Mouse (Mus musculus) urinary bladder, postnatal 10 days (tissue): ENCODE measurements around the gene Atg9b.
"Not testable (repeated sequence)": the region's sequence is repeated elsewhere in the genome, so short reads cannot be mapped to it uniquely, and the experiment has no call there.

Experiments
- DNase-seq: peaks from one replicate; pipeline ENCODE4 v3.0.0; 2022; ENCODE audit warnings: low spot score

Atg9b gene

DNA sequence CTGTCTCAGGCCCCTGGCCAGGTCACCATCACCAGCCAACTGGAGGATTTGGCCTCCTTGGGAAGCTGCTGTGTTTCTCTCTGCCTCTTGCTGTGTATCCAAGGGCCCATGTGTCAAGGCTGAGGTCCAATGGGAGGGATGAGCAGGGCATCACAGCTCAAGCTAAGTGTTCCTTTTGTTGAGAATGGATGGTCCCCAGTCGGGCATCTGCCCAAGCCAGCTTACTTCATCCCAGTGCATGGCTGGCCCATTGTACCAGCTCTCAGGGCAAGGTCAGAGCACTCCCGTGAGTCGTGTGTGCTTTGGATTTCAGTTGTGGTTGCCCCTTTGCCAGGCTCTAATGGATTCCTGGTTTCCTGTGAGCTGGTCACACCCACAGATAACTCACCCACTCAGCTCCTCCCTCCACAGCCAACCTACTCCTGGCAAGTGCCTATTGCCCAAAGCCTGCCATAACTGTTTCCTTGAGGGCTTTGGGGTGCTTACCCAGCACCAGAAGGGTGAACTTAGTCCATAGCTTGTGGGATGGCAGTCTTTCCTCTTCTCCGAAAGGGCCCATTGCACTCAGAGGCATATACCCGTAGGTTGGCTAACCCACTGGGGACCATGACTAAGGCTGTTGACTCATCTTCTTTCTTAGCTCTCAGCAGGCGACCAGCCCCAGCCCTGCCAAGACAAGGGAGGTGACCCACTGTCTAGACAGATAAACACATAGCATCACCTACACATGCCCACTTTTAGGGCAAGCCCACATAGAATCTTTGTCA is 12.8 kb upstream of the Atg9b start:
- DNase-seq = no peak

DNA sequence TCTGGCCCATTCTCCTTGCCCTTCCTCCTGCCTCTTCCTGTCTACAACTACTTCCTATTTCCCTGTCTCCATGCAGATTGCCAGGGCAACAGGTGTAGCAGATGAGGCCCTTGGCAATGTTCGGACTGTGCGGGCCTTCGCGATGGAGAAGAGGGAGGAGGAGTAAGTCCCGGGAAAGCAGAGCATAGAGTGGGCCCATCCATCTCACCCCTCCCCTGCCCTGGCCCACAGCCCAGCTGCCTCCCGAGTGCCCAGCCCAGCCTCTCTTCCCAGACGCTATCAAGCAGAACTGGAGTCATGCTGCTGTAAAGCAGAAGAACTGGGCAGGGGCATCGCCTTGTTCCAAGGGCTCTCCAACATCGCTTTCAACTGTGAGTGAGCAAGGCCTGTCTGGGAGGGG is 10.0 kb upstream of the Atg9b start:
- no peak for DNase-seq

DNA sequence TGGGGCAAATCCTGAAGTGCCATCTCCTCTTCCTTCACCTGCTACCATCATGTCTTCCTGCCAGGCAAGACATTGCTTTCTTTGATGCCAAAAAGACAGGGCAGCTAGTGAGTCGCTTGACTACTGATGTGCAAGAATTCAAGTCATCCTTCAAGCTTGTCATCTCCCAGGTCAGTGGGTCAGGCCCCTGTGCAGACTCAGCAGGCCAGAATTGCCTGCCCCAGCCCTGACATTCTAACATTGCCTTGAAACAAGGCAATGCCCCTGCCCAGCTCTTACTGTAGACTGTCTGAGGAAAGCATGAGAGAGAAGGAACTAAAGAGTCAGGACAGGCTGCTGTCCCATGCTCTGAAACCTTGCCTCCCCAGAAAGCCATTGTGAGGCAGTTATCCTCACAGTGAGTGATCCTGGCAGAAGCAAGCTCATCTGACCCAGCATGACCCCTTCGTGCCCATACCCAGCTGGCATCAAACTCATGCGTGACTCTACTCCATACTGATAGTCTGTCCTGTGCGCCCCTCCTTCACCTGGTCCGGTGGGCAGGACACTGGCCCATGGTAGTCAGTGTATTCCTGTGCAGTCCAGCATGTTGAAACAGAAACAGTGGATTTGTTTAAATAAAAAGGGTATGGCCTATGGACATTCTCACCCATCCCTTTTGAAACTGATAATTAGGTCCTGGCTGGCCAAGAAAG is 9.1 kb upstream of the Atg9b start:
- no peak for DNase-seq

DNA sequence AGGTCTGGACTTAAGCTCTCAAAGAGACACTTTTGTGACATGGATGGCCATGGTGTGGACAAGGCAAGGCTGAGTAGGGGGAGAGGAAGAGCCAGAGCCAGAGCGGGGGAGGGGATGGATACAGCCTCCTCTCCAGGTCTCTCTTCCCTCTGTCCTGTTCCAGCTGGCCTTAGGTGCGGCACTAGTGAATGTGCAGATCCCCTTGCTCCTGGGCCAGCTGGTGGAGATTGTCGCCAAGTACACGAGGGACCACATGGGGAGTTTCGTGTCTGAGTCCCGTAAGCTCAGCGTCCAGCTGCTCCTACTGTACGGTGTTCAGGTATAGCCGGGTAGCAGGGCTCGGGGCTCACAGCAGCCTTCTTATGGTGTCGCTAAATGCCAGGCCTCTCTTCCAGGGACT is 8.4 kb upstream of the Atg9b start:
- no peak for DNase-seq

DNA sequence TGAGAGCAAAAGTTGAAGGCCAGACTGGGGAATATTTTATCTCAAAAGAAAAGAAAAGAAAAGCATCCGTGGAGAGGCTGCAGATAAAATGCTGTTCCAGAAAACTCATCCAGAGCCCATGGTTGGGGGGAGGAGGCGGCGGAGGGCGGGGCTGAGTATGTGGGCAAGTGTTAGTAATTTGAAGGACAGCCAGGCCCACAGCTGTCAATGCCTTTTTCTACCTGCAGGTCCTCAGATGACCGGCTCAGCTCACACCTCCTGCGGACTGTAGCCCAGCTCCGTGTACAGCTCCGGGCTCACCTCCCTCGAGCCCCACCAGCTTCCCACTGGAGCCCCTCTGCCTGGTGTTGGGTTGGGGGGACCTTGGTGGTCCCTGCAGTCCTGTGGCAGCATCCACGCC is 7.7 kb upstream of the Atg9b start:
- DNase-seq = no peak

DNA sequence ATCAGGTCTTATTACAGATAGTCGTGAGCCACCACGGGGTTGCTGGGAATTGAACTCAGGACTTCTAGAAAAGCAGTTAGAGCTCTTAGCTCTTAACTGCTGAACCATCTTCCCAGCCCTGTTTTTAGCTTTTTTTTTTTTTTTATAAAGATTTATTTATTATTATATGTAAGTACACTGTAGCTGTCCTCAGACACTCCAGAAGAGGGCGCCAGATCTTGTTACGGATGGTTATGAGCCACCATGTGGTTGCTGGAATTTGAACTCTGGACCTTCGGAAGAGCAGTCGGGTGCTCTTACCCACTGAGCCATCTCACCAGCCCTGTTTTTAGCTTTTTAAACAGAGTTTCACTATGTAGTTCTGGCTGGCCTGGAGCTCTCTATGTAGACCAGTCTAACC is 4.3 kb upstream of the Atg9b start:
- not testable (repeated sequence) for DNase-seq

DNA sequence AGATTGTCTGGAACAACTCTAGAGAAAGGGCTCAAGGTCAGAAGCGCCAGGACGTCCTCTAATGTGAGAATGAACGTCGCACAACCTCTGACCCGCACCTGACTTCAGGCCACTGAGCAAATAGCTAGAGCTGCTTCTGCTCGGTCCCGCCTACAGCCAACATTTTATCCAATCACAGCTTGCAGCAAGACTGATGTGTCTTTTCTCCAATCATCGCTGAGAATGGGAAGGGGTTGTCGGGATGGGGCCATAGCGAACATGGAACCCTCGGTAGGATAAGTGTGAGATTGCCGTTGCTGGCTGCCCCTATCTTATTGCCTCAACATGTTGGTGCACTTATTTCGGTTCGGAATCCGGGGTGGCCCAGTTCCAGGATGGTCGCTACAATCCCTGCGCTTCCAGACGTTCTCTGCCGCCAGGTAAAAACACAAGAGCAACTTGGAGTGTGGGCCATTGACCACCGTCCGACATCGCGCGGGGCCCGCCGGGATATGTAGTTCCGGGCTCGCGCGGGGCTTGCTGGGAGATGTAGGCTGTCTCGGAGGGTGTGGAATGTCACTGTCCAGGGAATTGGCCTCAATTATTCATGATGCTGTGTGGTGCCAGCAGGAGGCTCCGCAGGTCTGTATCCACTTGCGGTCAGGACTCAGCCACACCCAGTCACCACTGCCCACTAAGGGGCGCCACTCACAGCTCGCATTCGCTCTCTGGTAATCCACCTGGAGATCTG is 2.4 kb upstream of the Atg9b start:
- peak; percentile 69 for DNase-seq

DNA sequence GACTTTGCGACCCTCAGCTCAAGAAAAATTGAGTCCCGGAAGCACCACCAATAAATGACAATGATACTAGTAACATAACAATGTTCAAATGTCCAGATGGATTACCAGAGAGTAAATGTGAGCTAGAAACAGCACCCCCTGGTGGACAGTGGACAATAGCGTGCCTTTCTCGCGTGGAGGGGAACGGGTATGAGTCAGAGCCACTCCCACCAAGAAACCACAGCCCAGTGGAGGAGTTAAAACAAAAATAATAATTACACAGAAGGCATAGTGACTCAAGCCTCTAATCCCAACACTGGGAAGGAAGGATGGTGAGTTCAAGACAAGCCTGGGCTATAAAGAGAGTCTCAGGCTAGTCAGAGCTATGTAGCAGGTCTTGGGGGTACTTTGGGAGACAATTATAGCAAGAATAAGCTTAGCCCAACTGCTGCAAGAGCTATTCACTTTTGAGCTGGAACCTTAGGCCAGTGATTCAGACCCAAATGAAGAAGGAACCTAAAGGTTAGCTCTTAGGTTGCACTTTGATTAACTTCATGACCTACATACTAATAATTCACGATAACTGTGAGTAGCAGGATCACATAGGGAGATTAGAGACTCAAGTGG is 1.6 kb upstream of the Atg9b start, which contains the start of gene Abcb8:
Gene Abcb8, plus strand, starts transcription at position 272 of the 606 bp plus-strand sequence.
- DNase-seq = no peak

DNA sequence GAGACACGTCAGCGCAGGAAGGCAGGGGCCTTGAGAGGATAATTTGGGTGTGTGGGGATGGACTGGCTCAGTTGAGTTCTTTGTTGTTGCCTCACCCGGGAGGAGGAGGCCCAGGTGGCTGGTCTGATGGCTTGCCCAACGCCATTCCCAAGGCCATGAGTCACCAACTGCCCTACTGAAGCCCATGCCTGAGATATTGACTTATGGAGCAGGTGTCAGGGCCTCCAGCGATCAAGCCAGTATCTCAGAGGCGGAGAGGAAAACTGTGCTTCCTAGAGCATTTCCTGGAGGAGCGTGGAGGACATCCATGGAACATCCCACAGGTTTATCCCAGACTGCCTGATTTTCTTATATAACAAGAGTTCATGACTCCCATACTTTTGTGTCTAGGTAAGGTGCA is 781 bp upstream of the Atg9b start:
- no peak for DNase-seq

DNA sequence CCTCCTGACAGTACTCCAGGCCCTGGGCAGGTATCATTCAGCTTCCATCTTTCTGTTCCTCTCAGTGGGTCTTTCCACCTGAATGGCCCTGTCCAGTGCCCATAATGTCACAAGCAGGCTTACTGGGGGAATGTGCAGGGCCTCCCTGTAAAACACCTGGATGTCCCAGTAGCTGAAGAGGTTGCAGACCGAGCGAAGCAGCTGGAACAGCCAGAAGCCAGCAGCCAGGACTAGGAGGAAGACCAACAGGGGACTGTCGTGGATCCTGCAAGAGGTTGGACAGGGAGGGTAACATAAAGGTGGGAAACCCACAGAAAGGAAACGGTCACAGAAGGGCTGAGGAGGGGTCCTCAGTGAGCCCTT is 2.3 kb downstream of the Atg9b start:
- DNase-seq = no peak

DNA sequence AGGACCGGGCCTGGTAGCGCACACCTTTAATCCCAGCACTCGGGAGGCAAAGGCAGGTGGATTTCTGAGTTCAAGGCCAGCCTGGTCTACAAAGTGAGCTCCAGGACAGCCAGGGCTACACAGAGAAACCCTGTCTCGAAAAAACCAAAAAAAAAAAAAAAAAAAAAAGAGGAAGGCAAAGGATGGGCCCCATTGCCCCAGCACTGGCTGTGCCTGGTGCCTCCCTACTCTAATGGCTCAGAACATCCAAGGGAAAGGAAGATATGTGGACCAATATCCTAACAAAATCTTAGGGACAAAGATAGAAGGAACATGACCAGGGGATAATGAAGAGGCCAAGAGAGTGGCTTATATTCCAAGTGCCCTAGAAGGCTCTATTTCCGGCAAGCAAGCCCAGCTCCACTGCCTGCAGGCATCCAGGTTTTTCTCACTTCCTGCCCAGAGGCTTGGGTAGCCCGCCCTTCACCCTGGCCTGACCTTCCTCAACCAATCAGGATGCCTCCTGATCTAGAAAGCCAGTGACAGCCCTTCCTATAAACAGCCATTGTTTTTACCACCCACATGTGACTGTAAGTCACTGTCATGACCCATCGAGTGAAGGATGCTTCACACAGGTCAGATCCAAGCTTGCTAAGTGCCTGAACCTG is 2.8 kb downstream of the Atg9b start:
- DNase-seq = no peak

DNA sequence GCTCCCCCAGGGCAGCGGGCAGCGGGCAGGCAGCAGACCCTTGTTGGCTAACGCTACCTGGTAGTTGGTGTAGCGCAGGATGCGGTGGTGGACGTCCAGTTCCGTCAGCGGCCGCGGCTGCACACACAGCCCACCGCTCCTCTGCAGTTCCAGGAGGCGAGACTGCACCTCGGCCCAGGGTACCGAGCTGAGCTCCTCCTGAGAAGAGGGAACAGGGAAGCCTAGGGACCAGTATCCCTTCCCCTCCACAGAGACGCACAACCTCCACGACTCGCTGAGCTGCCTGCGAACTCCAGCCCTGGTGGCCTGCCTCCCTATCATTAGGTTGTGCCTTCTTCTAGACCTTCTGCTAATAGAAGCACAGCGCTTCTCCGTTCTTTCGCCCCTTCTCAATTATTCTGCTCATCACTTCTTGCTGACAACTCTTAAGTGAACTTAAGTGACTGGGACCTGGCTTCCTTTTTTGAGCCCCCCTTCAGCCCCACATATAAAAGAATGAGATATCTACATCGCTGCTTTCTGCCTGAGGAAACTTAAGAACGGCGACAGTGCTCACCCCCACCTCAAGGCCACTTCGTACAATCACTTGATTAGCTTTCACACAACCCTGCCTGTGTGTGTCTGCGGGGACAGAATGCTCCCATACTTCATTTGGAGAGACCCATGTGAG is 3.6 kb downstream of the Atg9b start:
- DNase-seq = no peak

DNA sequence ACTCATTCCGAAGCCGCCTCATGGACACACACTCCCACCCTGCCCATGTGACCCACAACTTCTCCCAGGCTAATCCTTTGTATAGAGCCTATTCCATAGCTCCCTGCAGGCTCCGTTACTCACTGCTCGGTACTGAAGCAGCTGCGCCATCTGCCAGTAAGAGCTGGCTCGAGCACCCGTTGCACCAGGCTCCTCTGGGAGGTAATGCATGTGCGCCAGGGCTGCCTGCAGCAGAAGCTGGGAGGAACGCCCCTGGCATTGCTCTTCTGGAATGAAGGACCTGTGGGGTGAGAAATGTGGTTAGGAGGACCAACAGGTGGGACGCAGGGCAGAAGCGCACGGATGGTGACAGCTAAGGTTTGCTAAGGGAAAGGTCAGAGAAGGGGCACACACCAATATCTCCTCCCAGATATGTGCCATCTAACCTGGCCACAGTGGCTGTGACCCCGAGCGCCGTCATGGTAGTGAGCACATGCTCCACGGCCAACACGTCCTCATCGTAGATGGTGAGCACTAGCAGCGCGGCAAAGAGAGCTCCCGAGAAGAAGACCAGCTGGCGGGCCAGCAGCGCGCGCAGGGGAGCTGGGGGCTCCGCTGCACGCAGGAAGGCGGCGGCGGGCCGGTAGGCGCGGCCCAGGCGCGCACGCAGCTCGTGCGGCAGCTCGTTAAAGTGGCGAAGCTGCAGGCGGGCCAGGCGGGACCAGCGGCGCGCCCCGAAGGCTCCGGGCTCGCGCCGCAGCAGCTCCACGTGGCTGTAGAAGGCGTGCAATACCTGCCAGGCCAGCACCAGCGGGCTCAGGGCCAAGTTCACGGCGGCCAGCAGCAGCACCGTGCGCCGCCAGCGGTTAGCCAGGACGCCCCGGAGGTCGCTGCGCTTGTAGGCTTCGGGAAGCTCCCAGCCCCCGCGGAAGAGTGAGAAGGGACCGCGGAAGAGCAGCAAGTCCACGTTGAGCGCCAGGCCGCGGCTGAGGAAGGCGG is 4.4 kb downstream of the Atg9b start:
- no peak for DNase-seq

DNA sequence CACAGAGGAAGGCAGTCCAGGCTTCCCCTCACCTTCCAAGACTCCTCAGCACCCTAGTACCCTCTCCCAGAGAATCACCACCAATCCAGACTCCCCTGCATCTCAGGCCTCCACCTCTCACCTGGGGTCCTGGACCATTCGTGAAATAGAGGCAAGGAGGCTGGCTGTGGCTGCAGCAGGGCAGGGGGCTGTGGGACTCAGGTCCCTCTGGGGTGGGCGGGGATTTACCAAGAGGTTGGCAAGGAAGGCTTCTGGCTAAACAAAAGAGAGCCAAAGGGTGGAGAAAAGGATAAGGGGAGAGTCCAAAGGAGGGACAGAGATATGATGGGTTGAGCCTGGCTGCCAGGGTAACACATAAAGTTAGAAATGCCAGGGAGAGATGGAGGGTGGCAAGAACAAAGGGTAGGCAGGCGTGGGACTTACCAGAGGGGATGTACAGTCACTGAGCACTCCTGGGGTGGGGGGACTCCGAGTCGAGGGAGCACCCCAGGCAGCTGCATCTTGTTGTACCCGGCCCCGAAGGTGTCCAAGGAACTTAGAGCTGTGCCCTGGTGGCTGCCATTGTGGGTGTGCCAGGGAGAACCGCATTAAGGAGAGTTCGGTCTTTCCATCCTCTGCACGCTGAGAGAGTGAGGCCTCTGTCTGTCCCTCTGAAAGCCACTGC is 5.9 kb downstream of the Atg9b start:
- no peak for DNase-seq

DNA sequence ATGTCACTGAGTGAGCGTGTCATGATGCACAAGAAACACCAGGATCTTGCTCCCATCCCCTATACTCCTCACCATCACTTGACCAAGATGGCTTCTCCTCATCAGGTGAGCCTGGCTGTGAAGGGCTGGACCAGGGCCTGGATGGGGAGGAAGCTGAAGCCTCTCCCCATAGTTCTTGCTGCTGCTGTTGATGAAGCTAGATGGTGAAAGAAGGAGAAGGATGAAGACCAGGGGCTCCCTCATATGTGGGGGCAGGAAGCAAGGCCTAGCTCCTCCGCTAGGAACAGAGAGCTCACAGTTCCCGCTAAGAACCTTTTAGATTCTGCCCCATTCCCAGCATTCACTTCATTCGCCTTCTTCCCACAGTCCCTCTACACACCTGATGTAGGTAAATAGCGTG is 6.6 kb downstream of the Atg9b start:
- DNase-seq = no peak

DNA sequence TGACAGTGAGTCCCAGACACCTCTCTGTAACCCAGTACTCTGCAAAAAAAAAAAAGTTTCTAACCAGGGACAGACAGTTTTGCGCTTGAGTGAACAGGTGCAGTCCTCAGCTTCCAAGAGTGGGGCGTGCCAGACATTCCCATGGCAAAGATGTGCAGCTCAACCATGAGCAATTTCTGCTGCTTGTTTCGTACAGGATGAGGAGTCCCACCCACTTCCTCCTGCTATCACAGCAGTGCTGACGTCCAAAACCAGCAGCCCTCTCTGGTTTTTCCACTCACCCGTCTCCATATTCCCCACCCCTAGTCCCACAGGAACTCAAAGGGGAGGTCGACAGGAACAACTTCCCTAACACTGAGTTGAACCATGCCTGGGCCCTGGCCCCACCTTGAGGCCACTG is 7.5 kb downstream of the Atg9b start:
- DNase-seq = no peak

DNA sequence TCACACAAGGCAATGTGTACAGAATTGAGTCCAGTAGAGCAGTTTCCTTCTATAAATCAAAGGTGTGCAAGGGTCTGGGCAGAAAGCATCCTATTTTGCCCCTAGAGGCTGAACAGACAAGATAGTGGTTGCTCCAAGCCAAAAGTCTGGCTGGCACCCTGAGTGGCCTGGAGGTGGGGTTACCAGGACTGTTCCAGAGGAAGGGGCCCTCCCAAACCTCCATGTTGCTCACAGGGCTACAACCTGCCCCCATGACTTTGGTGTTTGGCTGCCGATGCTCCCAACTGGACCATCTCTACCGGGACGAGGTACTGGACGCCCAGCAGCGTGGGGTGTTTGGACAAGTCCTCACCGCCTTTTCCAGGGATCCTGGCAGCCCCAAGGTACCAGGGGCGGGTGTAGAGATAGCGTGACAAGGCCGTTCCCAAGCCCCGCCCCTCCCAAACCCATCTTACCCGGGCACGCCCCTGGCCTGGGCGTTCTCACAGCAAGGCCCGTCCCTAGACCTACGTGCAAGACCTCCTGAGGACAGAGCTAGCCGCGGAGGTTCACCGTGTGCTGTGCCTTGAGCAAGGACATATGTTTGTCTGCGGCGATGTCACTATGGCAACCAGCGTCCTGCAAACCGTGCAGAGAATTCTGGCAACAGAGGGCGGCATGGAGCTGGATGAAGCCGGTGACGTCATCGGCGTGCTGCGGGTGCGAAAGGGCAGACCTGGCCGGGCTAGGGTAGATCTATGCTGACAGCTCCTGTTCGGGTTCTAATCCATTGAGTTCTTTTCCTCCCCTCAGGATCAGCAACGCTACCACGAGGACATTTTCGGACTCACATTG is 8.7 kb downstream of the Atg9b start:
- peak; percentile 73 for DNase-seq

DNA sequence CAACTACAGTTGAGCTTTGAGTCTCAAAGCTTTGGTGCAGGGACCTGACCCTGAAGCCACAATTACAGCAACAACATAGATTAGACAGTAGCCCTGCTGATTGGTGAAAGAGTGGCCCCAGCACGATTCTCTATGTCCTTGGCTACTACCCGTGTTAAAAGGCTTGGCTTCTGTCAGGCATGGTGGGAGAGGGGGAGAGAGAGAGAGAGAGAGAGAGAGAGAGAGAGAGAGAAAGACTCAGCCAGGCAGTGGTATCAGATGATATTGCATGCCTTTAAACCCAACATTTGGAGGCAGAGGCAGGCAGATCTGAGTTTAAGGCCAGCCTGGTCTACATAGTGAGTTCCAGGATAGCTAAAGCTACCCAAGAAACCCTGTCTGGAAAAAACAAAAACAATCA is 10.0 kb downstream of the Atg9b start:
- DNase-seq = no peak

DNA sequence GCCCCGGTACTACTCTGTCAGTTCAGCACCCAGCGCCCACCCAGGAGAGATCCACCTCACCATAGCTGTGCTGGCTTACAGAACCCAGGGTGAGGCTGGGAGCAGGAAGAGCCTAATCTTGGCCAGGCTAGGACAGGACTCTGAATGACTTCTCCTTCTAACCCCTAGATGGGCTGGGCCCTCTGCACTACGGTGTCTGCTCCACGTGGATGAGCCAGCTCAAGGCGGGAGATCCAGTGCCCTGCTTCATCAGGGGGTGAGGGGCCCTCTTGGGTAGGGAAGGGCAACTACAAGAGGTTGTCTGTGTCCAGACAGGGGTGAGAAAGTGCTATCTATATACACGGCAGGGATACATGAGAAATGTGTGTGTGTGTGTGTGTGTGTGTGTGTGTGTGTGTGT is 10.5 kb downstream of the Atg9b start:
- DNase-seq = no peak
